Mouse (Mus musculus): ENCODE measurements around the gene Ksr1.

GRCm38 (mm10) chr11:79065463-79066190, 80.6 kb downstream of the Ksr1 start:
- TF ChIP-seq CTCF (IDR thresholded peaks at IDR 0.05; ENCODE audit: control insufficient read depth, insufficient read depth, insufficient read length) (no peak), MAX (IDR thresholded peaks at IDR 0.05) (no peak), CEBPB (IDR thresholded peaks at IDR 0.05; ENCODE audit: low read depth) (no peak), USF1 (IDR thresholded peaks at IDR 0.05; ENCODE audit: low read depth) (no peak), MYOG (IDR thresholded peaks at IDR 0.05; ENCODE audit: control insufficient read depth, extremely low read depth, insufficient read length) (no peak), MYOD1 (IDR thresholded peaks at IDR 0.05; ENCODE audit: control insufficient read depth, insufficient read length, low read depth) (no peak)
